ENCODE assay signal across 8 mouse cellular contexts in the genomic region with DNA sequence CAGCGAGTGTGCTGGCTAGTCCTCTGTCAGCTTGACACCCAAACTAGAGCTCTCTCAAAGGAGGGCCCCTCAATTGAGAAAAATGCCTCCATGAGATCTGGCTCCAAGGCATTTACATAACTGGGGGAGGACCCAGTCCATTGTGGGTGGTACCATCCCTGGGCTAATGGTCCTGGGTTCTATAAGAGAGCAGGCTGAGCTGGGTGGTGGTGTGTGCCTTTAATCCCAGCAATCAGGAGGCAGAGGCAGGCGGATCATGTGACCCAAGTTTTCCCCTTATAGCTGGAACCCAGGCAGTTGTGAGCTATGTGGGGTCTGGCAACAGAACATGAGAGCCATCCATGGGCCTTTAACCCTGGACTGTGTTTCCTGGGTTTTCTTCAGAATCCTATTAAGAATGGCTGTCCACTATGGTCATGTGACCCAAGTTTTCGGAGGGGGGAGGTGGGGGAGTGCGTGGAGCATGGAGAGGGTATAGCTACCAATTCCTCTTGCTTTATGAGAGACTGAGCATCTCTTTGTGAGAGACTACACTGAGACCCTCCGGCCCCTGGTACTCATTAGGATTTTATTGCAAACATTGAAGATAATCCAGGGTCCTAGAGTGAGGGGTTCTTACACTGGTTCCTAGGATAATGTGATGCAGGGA. TPM values are rescaled to one million over a fixed set of nuclear protein-coding genes. Genes with fewer than 3 reads are reported as not detected.
DNase-seq lines count a peak whose midpoint lies in the region; ATAC-seq and TF ChIP-seq lines count a peak whose summit lies in the region.

No protein-coding gene starts in this region.

- peaks cover 8% of the 10 kb centered on the region; the same call in 1 of the 2 replicates for H3K4me1 ChIP-seq in forebrain, postnatal 0 days (ENCODE audit: insufficient read depth)
- H3K4me1 ChIP-seq in liver, embryonic 12.5 days = peaks cover 48% of the 10 kb centered on the region
- peaks cover 11% of the 10 kb centered on the region; the same call in 1 of the 2 replicates for H3K4me1 ChIP-seq in stomach, postnatal 0 days (replicated peaks; ENCODE audit: control insufficient read depth, insufficient read depth)

- no peaks in the 10 kb centered on the region for H3K27me3 ChIP-seq in forebrain, postnatal 0 days (ENCODE audit: insufficient read depth, low read length)
- H3K27me3 ChIP-seq in liver, embryonic 12.5 days (replicated peaks) = no peaks in the 10 kb centered on the region
- H3K27me3 ChIP-seq in stomach, postnatal 0 days (ENCODE audit: control insufficient read depth, insufficient read depth, low read length) = no peaks in the 10 kb centered on the region

- peak overlapping the region; percentile 70 for H3K4me3 ChIP-seq in forebrain, postnatal 0 days (ENCODE audit: low read depth, low read length)
- H3K4me3 ChIP-seq in liver, embryonic 12.5 days = peak overlapping the region; percentile 66
- H3K4me3 ChIP-seq in stomach, postnatal 0 days (ENCODE audit: low read depth, low read length) = peak overlapping the region; percentile 54

- H3K9me3 ChIP-seq in forebrain, postnatal 0 days (ENCODE audit: low read length) = no peaks in the 10 kb centered on the region
- no peaks in the 10 kb centered on the region for H3K9me3 ChIP-seq in liver, embryonic 12.5 days (replicated peaks)
- no peaks in the 10 kb centered on the region for H3K9me3 ChIP-seq in stomach, postnatal 0 days (ENCODE audit: control insufficient read depth, low read length)

- 25% methylated on average over 5 of the region's 5 CpGs for WGBS in forebrain, postnatal 0 days
- WGBS in liver, embryonic 12.5 days (ENCODE audit: insufficient replicate concordance) = 27% methylated on average over 5 of the region's 5 CpGs
- 27% methylated on average over 5 of the region's 5 CpGs for WGBS in stomach, postnatal 0 days

- H3K9ac ChIP-seq in forebrain, postnatal 0 days = peak overlapping the region; percentile 72
- peak overlapping the region; percentile 76 for H3K9ac ChIP-seq in liver, embryonic 12.5 days
- peak overlapping the region; percentile 81 for H3K9ac ChIP-seq in stomach, postnatal 0 days (ENCODE audit: low read length)

- H3K4me2 ChIP-seq in forebrain, postnatal 0 days (ENCODE audit: low read depth) = peak overlapping the region; percentile 80
- peak overlapping the region; percentile 69 for H3K4me2 ChIP-seq in liver, embryonic 12.5 days
- peak overlapping the region; percentile 72 for H3K4me2 ChIP-seq in stomach, postnatal 0 days (replicated peaks; ENCODE audit: low read depth)

- no peak for TF ChIP-seq CTCF in forebrain, postnatal 0 days (IDR thresholded peaks at IDR 0.05; ENCODE audit: low read depth)
- TF ChIP-seq CTCF in stomach, postnatal 0 days (IDR thresholded peaks at IDR 0.05; ENCODE audit: low read depth) = no peak

- peaks cover 36% of the 10 kb centered on the region for H3K36me3 ChIP-seq in forebrain, postnatal 0 days (ENCODE audit: insufficient read depth)
- H3K36me3 ChIP-seq in liver, embryonic 12.5 days = peaks cover 41% of the 10 kb centered on the region
- peaks cover 23% of the 10 kb centered on the region; the same call in 1 of the 2 replicates for H3K36me3 ChIP-seq in stomach, postnatal 0 days (ENCODE audit: control insufficient read depth, insufficient read depth, low read length)

- peak overlapping the region; percentile 90 for H3K27ac ChIP-seq in forebrain, postnatal 0 days (ENCODE audit: low read depth, low read length)
- peak overlapping the region; percentile 90 for H3K27ac ChIP-seq in liver, embryonic 12.5 days
- peak overlapping the region; percentile 80 for H3K27ac ChIP-seq in stomach, postnatal 0 days (replicated peaks)

- peak; percentile 32 for ATAC-seq in forebrain, postnatal 0 days
- no peak for ATAC-seq in liver, embryonic 12.5 days
- peak; percentile 1; the same call in 1 of the 2 replicates for ATAC-seq in stomach, postnatal 0 days (ENCODE audit: low FRiP score, low TSS enrichment)

- DNase-seq in kidney, adult 11 months = peak; percentile 46
- DNase-seq in kidney, postnatal 36 days = no peak
- peak; percentile 71 for DNase-seq in NIH3T3 (ENCODE audit: low read depth)
- no peak for DNase-seq in forebrain, postnatal 0 days
- no peak for DNase-seq in stomach, postnatal 0 days (ENCODE audit: low spot score)
- no peak for DNase-seq in ovary, postnatal 10 days (ENCODE audit: low spot score)
- no peak for DNase-seq in layer of hippocampus, postnatal 10 days (ENCODE audit: low spot score in 2 of 2)

- no peak for TF ChIP-seq EP300 in stomach, postnatal 0 days (optimal IDR thresholded peaks at IDR 0.05)

RNA-seq across cellular contexts. Expression of gene Cldn15, which starts 5.0 kb away (rescaled TPM):
- 0.33 and 0.38 TPM in 2 replicates for total RNA-seq in forebrain, postnatal 0 days (2014; rRNA removed)
- 0.13 and 0.15 TPM in 2 replicates for polyA plus RNA-seq in forebrain, postnatal 0 days (2015; fragmentation: Nextera tagmentation; extraction: Ambion mirVana)
- polyA plus RNA-seq in liver, embryonic 12.5 days (2016; fragmentation: Nextera tagmentation; extraction: Ambion mirVana) = 2.2 TPM in 2 replicates
- 5.1 and 6.8 TPM in 2 replicates for polyA plus RNA-seq in stomach, postnatal 0 days (2015; fragmentation: Nextera tagmentation; extraction: Ambion mirVana)
- total RNA-seq in layer of hippocampus, postnatal 10 days (2021) = not detected

RNA-seq across cellular contexts. Expression of gene Fis1, which starts 8.4 kb away (rescaled TPM):
- 221 and 299 TPM in 2 replicates for total RNA-seq in forebrain, postnatal 0 days (2014; rRNA removed)
- polyA plus RNA-seq in forebrain, postnatal 0 days (2015; fragmentation: Nextera tagmentation; extraction: Ambion mirVana) = 377 and 441 TPM in 2 replicates
- polyA plus RNA-seq in liver, embryonic 12.5 days (2016; fragmentation: Nextera tagmentation; extraction: Ambion mirVana) = 210 and 211 TPM in 2 replicates
- 255 and 270 TPM in 2 replicates for polyA plus RNA-seq in stomach, postnatal 0 days (2015; fragmentation: Nextera tagmentation; extraction: Ambion mirVana)
- total RNA-seq in layer of hippocampus, postnatal 10 days (2021) = 100 to 1,000 TPM; 196 to 209 TPM

RNA-seq across cellular contexts. Expression of gene Plod3, which starts 25.4 kb away (rescaled TPM):
- total RNA-seq in forebrain, postnatal 0 days (2014; rRNA removed) = 46.6 and 55.2 TPM in 2 replicates
- polyA plus RNA-seq in forebrain, postnatal 0 days (2015; fragmentation: Nextera tagmentation; extraction: Ambion mirVana) = 18.2 and 21.7 TPM in 2 replicates
- 17.3 and 22.1 TPM in 2 replicates for polyA plus RNA-seq in liver, embryonic 12.5 days (2016; fragmentation: Nextera tagmentation; extraction: Ambion mirVana)
- polyA plus RNA-seq in stomach, postnatal 0 days (2015; fragmentation: Nextera tagmentation; extraction: Ambion mirVana) = 16.4 and 17.2 TPM in 2 replicates
- 10 to 100 TPM; 38.5 to 44.0 TPM for total RNA-seq in layer of hippocampus, postnatal 10 days (2021)

RNA-seq across cellular contexts. Expression of gene Znhit1, which starts 26.4 kb away (rescaled TPM):
- 66.1 and 96.9 TPM in 2 replicates for total RNA-seq in forebrain, postnatal 0 days (2014; rRNA removed)
- 176 and 201 TPM in 2 replicates for polyA plus RNA-seq in forebrain, postnatal 0 days (2015; fragmentation: Nextera tagmentation; extraction: Ambion mirVana)
- 67.0 and 68.7 TPM in 2 replicates for polyA plus RNA-seq in liver, embryonic 12.5 days (2016; fragmentation: Nextera tagmentation; extraction: Ambion mirVana)
- polyA plus RNA-seq in stomach, postnatal 0 days (2015; fragmentation: Nextera tagmentation; extraction: Ambion mirVana) = 81.0 and 89.1 TPM in 2 replicates
- 10 to 100 TPM; 78.6 to 84.6 TPM for total RNA-seq in layer of hippocampus, postnatal 10 days (2021)

RNA-seq across cellular contexts. Expression of gene Ift22, which starts 53.5 kb away (rescaled TPM):
- 30.7 and 35.9 TPM in 2 replicates for total RNA-seq in forebrain, postnatal 0 days (2014; rRNA removed)
- 125 and 134 TPM in 2 replicates for polyA plus RNA-seq in forebrain, postnatal 0 days (2015; fragmentation: Nextera tagmentation; extraction: Ambion mirVana)
- polyA plus RNA-seq in liver, embryonic 12.5 days (2016; fragmentation: Nextera tagmentation; extraction: Ambion mirVana) = 15.4 and 15.7 TPM in 2 replicates
- polyA plus RNA-seq in stomach, postnatal 0 days (2015; fragmentation: Nextera tagmentation; extraction: Ambion mirVana) = 26.1 and 28.4 TPM in 2 replicates
- total RNA-seq in layer of hippocampus, postnatal 10 days (2021) = 10 to 100 TPM; 68.9 to 70.8 TPM

Comparison
In these comparisons a context has a peak if more than half of its experiments do, and no peak if none do; other contexts are left out.
1. DNase-seq: peak in kidney, adult 11 months (single experiment) and NIH3T3 (single experiment); none in kidney, postnatal 36 days (0 of 2), forebrain, postnatal 0 days (single experiment), stomach, postnatal 0 days (single experiment), ovary, postnatal 10 days (single experiment) and layer of hippocampus, postnatal 10 days (0 of 2).
2. Peak in every context shown above with its lines, with median percentiles within 50 percentile points of each other: H3K27ac ChIP-seq, H3K4me2 ChIP-seq, H3K4me3 ChIP-seq and H3K9ac ChIP-seq.